Mouse (Mus musculus) thymus, postnatal 36 days (tissue): Measurements from ENCODE around the gene Slc9a3r2.
A peak's percentile ranks its signal among the peaks of the same experiment; 100 is the strongest.
"Not testable (repeated sequence)": the region's sequence is repeated elsewhere in the genome, so short reads cannot be mapped to it uniquely, and the experiment has no call there.

Source experiments
- DNase-seq, 2 experiments: peaks; one replicate each; pipeline ENCODE4 v3.0.0; 2022; ENCODE audit warnings: mixed read lengths in 2 of 2

Slc9a3r2 gene

DNA sequence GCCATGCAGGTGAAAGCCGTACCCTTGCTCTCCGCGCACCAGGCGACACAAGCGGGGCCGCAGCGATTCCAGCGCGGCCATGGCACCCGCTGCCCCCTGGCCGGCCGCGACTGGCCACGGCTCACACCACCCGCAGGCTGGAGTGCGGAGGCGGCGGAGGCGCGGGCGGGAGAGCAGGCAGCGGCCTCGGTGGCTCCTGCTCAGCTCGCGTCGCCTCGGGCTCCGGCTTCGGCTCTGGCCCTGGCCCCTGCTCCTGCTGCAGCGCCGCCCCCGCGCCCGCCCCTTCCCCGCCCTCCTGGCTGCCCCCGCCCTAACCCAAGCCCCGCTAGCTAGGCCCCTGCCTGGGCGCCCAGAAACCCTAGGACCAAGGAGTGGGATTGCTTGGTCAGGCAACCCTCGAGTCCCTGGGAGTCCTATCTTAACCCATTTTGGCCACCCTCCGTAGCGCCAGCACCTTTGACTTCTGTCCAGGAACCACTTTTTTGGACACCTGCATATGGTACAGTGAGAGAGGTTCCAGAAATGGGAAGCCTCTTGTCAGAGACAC is at the start of gene Slc9a3r2:
Gene Slc9a3r2, minus strand, starts transcription at position 258 of the 547 bp plus-strand sequence.
- DNase-seq = peak; percentile 31 to 40

DNA sequence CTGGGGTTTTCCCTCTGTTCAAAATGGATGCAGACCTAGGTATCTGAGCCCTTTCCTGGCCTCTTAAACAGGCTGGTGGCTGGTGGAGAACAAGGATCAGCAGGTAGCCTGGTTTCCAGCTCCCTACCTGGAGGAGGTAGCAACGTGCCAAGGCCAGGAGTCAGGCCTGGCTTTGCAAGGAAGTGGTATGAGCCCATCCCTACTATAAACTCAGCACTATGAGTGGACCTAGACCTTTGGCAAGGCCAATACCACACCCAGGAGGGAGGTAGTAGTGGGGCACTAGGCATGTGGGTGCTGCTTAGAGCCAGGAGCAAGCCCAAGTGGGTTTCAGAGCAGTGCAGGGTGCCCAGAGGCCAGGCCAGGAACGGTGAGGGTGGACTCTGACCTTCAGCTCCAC is 49.3 kb upstream of the Slc9a3r2 start:
- no peak for DNase-seq

GRCm38 (mm10) chr17:24698715-24699114 is 48.6 kb upstream of the Slc9a3r2 start:
- DNase-seq = no peak

DNA sequence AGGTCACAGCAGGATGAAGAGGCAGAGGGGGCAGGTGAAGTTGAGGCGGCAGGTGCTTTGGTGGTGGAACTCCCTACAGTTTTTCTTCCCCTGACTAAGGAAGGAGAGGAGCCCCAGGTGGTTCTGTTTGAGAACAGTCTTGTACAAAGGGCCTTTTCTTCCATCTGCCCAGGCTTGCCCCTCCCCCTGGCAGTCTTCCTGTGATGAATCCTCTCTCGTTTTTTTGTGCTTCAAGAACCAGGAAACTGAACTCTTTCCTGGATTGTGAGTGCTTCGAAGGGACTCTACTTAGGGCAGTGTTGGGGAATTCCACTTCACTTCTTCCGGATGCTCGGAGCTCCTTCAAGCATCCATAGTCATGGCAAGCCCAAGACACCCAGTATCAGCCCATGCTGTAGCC is 47.9 kb upstream of the Slc9a3r2 start:
- peak in 1 of 2 experiments; percentile 43 for DNase-seq

DNA sequence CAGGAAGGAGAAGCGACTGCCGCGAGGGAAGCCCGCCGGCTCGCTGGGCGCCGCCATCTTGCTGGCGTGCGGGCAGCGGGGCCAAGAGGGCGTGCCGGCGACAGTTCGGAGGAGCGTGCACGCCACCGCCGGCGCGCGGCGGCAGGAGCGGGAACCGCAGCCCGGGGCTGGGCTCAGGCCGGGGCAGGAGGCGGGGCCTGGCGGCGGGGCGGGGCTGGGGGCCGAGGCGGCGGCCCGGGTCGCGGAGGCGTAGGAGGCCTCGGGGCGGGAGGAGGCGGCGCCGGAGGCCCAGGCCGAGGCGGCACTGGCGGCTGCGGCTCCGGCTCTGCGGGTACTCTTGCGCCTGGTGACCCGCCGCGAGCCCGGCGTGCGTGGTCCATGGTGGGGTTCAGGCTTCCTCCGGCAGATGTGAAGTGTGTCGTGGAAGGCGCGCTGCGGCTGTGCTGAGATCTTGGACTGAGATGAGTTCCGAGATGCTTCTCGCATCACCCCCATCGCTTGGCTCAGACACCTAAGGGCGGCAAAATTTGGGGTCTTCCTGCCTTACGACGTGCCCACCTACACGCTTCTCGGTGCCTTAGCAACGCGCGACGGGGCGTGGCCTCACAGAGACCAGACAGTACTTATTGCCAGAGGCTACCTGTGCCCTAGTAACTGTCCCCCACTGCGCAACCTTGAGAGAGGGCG is 46.0 kb upstream of the Slc9a3r2 start, which contains the start of the genes Gfer and Noxo1:
Gene Gfer, minus strand, starts transcription at position 146 of the 687 bp plus-strand sequence.
Gene Noxo1, plus strand, starts transcription at position 224 of the 687 bp plus-strand sequence.
- peak; percentile 87 to 90 for DNase-seq

GRCm38 (mm10) chr17:24695326-24696010 is 45.3 kb upstream of the Slc9a3r2 start:
- no peak for DNase-seq

GRCm38 (mm10) chr17:24692385-24692784 is 42.3 kb upstream of the Slc9a3r2 start:
- no peak for DNase-seq

DNA sequence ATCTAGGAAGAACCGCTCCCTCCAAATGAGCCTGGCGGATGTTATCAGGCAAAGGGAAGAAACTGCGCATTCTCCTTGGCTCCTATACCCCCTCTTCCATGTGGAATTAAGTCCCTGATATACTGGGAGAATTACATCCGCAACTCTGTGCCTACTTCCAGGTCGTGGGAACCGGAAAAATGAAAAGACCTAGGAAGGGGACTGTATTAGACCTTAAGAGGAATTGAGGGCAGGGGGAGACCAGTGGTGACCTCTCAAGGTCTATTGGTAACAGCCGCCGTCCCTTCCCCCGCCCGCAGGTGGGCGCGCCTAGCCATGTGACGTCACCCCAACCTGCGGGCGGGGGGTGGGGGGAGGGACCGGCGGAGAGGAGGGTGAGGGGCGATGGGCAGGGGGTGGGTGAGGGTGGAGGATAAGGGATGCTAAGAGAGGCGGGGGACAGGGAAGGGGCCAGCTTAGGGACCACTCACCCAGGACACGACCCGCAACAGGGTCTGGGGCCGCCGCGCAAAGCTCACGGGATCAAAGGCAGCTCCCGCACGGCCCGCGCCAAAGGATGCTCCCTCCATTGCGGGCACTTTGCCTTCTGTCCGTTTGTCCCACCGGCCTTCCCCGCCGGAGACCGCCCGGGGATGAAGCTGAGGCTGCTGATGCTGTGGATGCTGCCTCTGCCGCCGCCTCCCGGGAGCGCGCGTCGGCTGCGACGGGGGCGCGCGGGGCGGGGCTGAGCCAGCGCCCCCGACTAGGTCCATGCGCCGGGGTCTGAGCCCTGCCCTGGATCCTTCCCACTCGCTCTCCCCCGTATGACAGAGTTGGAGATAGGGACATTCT is 39.3 kb upstream of the Slc9a3r2 start, which contains the start of gene Syngr3:
Gene Syngr3, minus strand, starts transcription at position 705 of the 831 bp plus-strand sequence.
- DNase-seq = no peak

DNA sequence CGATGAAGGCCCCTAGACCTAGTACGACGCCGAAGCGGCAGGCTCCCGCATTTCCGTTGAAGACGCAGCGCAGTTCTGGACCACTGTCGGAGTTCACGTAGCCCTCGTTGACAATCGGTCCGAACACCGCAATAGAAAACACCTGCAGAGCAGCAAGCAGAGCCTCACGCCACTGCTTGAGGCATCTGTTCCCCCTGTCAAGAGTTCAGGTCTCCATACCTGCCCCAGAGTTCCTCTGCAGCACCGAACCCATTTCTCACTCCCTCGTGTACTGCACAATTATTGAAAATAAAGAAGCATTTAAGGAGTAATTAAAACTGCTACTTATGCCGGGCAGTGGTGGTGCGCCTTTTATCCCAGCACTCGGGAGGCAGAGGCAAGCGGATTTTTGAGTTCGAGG is 37.5 kb upstream of the Slc9a3r2 start:
- DNase-seq = no peak

- peak; percentile 63 to 73 for DNase-seq
Measured at GRCm38 (mm10) chr17:24687146-24687595, 37.0 kb upstream of the Slc9a3r2 start.

- DNase-seq = peak; percentile 35 to 56
Measured at GRCm38 (mm10) chr17:24686514-24686913, 36.4 kb upstream of the Slc9a3r2 start.

- no peak for DNase-seq
Measured at GRCm38 (mm10) chr17:24677500-24678080, 27.5 kb upstream of the Slc9a3r2 start.

- DNase-seq = no peak
Measured at GRCm38 (mm10) chr17:24676877-24677276, 26.8 kb upstream of the Slc9a3r2 start.

- DNase-seq = peak; percentile 58 to 71
Measured at GRCm38 (mm10) chr17:24676187-24676586, 26.1 kb upstream of the Slc9a3r2 start.

DNA sequence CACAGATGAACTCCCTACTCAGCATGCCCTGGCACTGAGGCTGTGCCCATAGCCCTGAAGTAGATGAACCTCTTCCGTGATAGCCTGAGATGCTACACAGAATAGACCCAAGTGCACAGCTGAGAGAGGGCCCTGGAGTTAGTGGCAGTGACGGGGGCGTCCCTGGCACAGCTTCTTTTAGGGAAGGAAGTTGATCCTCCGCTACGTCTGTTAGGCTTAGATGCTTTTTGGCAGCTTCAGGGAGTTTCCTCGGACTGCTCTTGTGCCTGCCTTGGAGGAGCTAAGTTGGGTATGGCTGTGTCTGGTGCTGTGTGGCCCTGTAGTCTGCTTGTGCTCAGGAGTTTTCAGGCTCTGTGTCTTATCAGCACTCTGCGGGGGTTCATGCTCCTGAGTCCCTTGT is 24.1 kb upstream of the Slc9a3r2 start:
- no peak for DNase-seq

- DNase-seq = no peak
Measured at GRCm38 (mm10) chr17:24672141-24672540, 22.0 kb upstream of the Slc9a3r2 start.

- DNase-seq = no peak
Measured at GRCm38 (mm10) chr17:24671346-24671745, 21.2 kb upstream of the Slc9a3r2 start.

DNA sequence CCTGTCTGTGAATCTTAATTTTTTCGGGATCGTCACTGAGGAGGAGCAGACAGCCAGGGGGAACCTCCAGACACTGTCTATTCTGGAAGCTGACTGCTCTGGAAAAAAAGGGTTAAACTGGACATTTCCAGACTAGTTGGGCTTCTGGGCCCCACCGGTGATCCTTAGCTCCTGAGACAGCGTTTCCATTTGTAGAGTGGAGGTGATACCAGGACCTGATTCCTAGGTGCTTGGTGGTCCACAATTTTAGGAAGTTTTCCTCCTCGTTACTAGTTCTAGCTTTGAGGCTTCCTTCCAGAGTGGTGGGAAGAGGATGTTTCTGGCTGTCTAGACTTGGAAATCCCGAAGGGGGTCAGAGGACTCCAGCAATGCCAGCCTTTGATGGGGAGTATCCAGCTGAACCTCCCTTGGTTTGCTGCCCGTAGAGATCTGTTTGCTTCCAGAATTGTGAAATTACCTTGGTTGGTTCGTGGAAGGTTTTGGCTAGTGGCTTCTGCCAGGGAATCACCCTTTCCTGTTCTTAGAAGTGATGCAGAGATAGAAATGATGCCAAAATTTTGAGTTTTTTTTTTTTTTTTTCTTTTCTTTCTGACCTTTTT is 20.2 kb upstream of the Slc9a3r2 start:
- no peak for DNase-seq

- peak; percentile 93 to 95 for DNase-seq
Measured at GRCm38 (mm10) chr17:24669545-24670245, 19.6 kb upstream of the Slc9a3r2 start, which contains the start of gene Zfp598. Gene Zfp598, plus strand, starts transcription at chr17:24669687.

DNA sequence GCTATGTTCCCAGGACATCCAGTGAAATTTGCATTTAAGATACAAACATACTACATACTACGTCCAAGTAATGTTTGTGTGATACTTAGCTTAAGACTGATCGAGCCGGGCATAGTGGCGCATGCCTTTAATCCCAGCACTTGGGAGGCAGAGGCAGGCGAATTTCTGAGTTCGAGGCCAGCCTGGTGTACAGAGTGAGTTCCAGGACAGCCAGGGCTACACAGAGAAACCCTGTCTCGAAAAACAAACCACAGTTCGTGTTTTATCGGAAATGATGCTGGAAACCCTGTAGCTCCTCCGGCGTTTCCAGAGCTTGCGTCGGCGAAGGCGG is 19.1 kb upstream of the Slc9a3r2 start:
- DNase-seq = not testable (repeated sequence)

DNA sequence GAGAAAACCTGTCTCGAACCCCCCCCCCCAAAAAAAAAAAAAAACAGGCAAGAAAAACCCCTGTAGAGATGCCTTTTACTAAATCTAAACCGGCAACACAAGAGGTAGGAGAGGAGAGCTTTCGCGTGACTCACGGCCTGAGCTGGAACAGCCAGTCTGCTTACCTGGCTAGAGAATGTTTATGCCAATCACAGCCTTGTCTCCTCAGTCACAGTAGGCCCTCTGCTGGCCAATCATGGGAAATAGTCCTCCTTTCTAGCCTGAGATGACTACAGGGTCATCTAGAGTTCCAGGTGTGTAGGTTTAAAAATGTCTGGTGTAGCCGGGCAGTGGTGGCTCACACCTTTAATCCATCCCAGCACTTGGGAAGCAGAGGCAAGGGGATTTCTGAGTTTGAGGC is 17.3 kb upstream of the Slc9a3r2 start:
- DNase-seq = peak; percentile 53 to 57
